Mouse (Mus musculus): ENCODE results near the gene Cdk12.

DNA sequence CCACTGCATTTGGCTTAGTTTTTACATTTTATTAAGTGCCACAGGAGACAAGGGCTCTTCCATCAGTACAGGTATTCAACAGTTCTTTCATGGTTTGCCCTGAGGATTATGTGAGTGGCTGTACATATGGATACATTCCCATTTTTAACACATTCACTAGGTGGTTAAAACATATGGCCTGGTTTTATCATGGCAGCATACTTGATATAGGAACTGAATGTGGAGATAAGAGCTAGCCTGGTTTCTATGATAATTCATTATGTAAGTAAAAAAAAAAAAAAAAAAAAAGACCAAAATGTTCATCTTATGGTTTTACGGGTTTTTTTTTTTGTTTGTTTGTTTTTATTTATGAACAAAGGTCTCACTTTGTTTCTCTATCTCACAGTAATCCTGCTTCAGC is 23.5 kb downstream of the Cdk12 start:
- TF ChIP-seq CTCF (conservative IDR thresholded peaks at IDR 0.05 in 1 of 2, IDR thresholded peaks at IDR 0.05 in 1 of 2; ENCODE audit: low read depth in 2 of 2, low read length in 2 of 2), result no peak
- TF ChIP-seq MAFK (IDR thresholded peaks at IDR 0.05; ENCODE audit: insufficient replicate concordance, low read length), result no peak
- no peak for TF ChIP-seq TBP (conservative IDR thresholded peaks at IDR 0.05; ENCODE audit: low read depth, low read length)
- TF ChIP-seq CHD2 (IDR thresholded peaks at IDR 0.05; ENCODE audit: low read length), result no peak
